Mouse (Mus musculus) neural tube, embryonic 11.5 days (tissue): Measurements from ENCODE around the gene Rnf19b. TPM values are rescaled to one million over a fixed set of nuclear protein-coding genes. Genes with fewer than 3 reads are reported as not detected.

Experiments used
- ATAC-seq: fragments of 200-750 bp; cut with Nextera tagmentation; 2 replicates; pipeline ENCODE4 v1.8.0; 2017; ENCODE audit warnings: moderate number of reproducible peaks, mild to moderate bottlenecking, moderate TSS enrichment, moderate library complexity; ENCODE audit not compliant: insufficient read depth, low FRiP score, low TSS enrichment
- DNase-seq: peaks from one replicate; pipeline ENCODE4 v3.0.0-alpha.2; 2015; ENCODE audit warnings: low spot score
- H3K27ac ChIP-seq: fragments of 300-500 bp; sonication (generic); 2 replicates; pipeline ENCODE4 v1.5.1; 2014; ENCODE audit warnings: low read depth, mild to moderate bottlenecking, low read length
- H3K27me3 ChIP-seq: fragments of 300-500 bp; sonication (generic); 2 replicates; pipeline ENCODE4 v1.6.1; 2014; ENCODE audit warnings: mild to moderate bottlenecking, low read length, mixed read lengths; ENCODE audit not compliant: control insufficient read depth, insufficient read depth
- H3K36me3 ChIP-seq: fragments of 300-500 bp; sonication (generic); 2 replicates; pipeline ENCODE4 v1.6.1; 2014; ENCODE audit warnings: mild to moderate bottlenecking, low read length, moderate library complexity, mixed read lengths; ENCODE audit not compliant: control insufficient read depth, insufficient read depth
- H3K4me1 ChIP-seq: fragments of 300-500 bp; sonication (generic); 2 replicates; pipeline ENCODE4 v1.6.1; 2014; ENCODE audit warnings: low read length, mixed read lengths; ENCODE audit not compliant: control insufficient read depth, insufficient read depth
- H3K4me2 ChIP-seq: fragments of 300-500 bp; sonication (generic); 2 replicates; pipeline ENCODE4 v1.6.1; 2014; ENCODE audit warnings: low read depth, mild to moderate bottlenecking, moderate library complexity
- H3K4me3 ChIP-seq: fragments of 300-500 bp; sonication (generic); 2 replicates; pipeline ENCODE4 v1.5.1; 2014; ENCODE audit warnings: low read depth, low read length
- H3K9ac ChIP-seq: fragments of 300-500 bp; sonication (generic); 2 replicates; pipeline ENCODE4 v1.6.1; 2014; ENCODE audit warnings: mild to moderate bottlenecking, low read length
- H3K9me3 ChIP-seq: fragments of 300-500 bp; sonication (generic); 2 replicates; pipeline ENCODE4 v1.6.1; 2016; ENCODE audit warnings: low read length; ENCODE audit not compliant: control insufficient read depth
- WGBS: fragments of 180-500 bp; shearing (Covaris S2); extraction: QIAGEN DNeasy Blood & Tissue Kit; methylation state at CpG from one replicate; pipeline ENCODE4 v1.1.7; 2014; 5-methylcytosine and 5-hydroxymethylcytosine counted together
- polyA plus RNA-seq: library from polyadenylated mRNA; unstranded; fragments of >200 nt; fragmentation: Nextera tagmentation; extraction: Ambion mirVana; gene quantifications from 2 replicates; pipeline ENCODE4 v1.2.1, GENCODE M21; 2014

Rnf19b gene
- polyA plus RNA-seq, 1 experiment from 2014 or later = 11.8 TPM

- Histone ChIP-seq H3K4me3 (peak within 1 kb of the TSS; percentile 17; the same call in 1 of the 2 replicates), H3K4me2 (peak within 1 kb of the TSS; percentile 36), H3K9ac (no peak within 1 kb of the TSS), H3K36me3 (no peaks in the 10 kb centered on the region), H3K27me3 (peaks cover 21% of the 10 kb centered on the region), H3K4me1 (no peaks in the 10 kb centered on the region), H3K27ac (no peak within 1 kb of the TSS), H3K9me3 (no peaks in the 10 kb centered on the region)
- WGBS = 1% methylated on average over 32 of the region's 40 CpGs
- DNase-seq (no peak), ATAC-seq (no peak)
Observed at GRCm38 (mm10) chr4:129105356-129105755, 47.3 kb downstream of the Rnf19b start, which contains the start of gene Tmem54. Gene Tmem54, plus strand, starts transcription at chr4:129105548.

- no peak overlapping the region for H3K4me3 ChIP-seq
- H3K27ac ChIP-seq = no peak overlapping the region
- H3K27me3 ChIP-seq = peaks cover 21% of the 10 kb centered on the region
- DNase-seq (no peak), ATAC-seq (no peak)
- H3K4me1 ChIP-seq = no peaks in the 10 kb centered on the region
- no peak overlapping the region for H3K4me2 ChIP-seq
- H3K9me3 ChIP-seq = no peaks in the 10 kb centered on the region
- no peaks in the 10 kb centered on the region for H3K36me3 ChIP-seq
- no peak overlapping the region for H3K9ac ChIP-seq
- WGBS = 17% methylated on average over 9 of the region's 9 CpGs
Observed at GRCm38 (mm10) chr4:129106073-129106472, 48.0 kb downstream of the Rnf19b start.

GRCm38 (mm10) chr4:129107348-129107899, 49.4 kb downstream of the Rnf19b start:
- Histone ChIP-seq H3K27me3 (peaks cover 21% of the 10 kb centered on the region), H3K9ac (no peak overlapping the region), H3K4me3 (no peak overlapping the region), H3K27ac (no peak overlapping the region), H3K9me3 (no peaks in the 10 kb centered on the region), H3K4me2 (no peak overlapping the region), H3K4me1 (no peaks in the 10 kb centered on the region), H3K36me3 (no peaks in the 10 kb centered on the region)
- ATAC-seq (no peak), DNase-seq (no peak)
- WGBS = 74% methylated on average over 10 of the region's 10 CpGs

GRCm38 (mm10) chr4:129108624-129109023, 50.6 kb downstream of the Rnf19b start:
- Histone ChIP-seq H3K9me3 (no peaks in the 10 kb centered on the region), H3K9ac (no peak overlapping the region), H3K4me2 (no peak overlapping the region), H3K4me1 (peaks cover 3% of the 10 kb centered on the region; the same call in 1 of the 2 replicates), H3K27me3 (peaks cover 21% of the 10 kb centered on the region), H3K4me3 (no peak overlapping the region), H3K27ac (no peak overlapping the region), H3K36me3 (no peaks in the 10 kb centered on the region)
- ATAC-seq (no peak), DNase-seq (no peak)
- 85% methylated on average over 7 of the region's 7 CpGs for WGBS

- peaks cover 3% of the 10 kb centered on the region for H3K27me3 ChIP-seq
- no peak for ATAC-seq
Observed at GRCm38 (mm10) chr4:129110804-129111203, 52.7 kb downstream of the Rnf19b start.

GRCm38 (mm10) chr4:129111350-129111749, 53.3 kb downstream of the Rnf19b start:
- WGBS = 67% methylated on average over 11 of the region's 11 CpGs
- H3K4me1 ChIP-seq = peaks cover 7% of the 10 kb centered on the region; the same call in 1 of the 2 replicates
- H3K27ac ChIP-seq = no peak overlapping the region
- H3K4me3 ChIP-seq = no peak overlapping the region
- no peaks in the 10 kb centered on the region for H3K36me3 ChIP-seq
- no peaks in the 10 kb centered on the region for H3K9me3 ChIP-seq
- H3K27me3 ChIP-seq = no peaks in the 10 kb centered on the region
- no peak overlapping the region for H3K4me2 ChIP-seq
- no peak for ATAC-seq
- DNase-seq = no peak
- H3K9ac ChIP-seq = no peak overlapping the region

More at GRCm38 (mm10) chr4:129110804-129111203, 52.7 kb downstream of the Rnf19b start:
- Histone ChIP-seq H3K4me1 (peaks cover 7% of the 10 kb centered on the region; the same call in 1 of the 2 replicates), H3K4me2 (no peak overlapping the region), H3K9me3 (no peaks in the 10 kb centered on the region), H3K4me3 (no peak overlapping the region), H3K36me3 (no peaks in the 10 kb centered on the region), H3K27ac (no peak overlapping the region), H3K9ac (no peak overlapping the region)
- 92% methylated on average over 6 of the region's 6 CpGs for WGBS
- DNase-seq = no peak

GRCm38 (mm10) chr4:129112231-129112630, 54.2 kb downstream of the Rnf19b start:
- no peak overlapping the region for H3K4me2 ChIP-seq
- H3K27ac ChIP-seq = no peak overlapping the region
- WGBS = 58% methylated on average over 11 of the region's 13 CpGs
- DNase-seq (peak; percentile 40), ATAC-seq (no peak)
- H3K9me3 ChIP-seq = no peaks in the 10 kb centered on the region
- H3K9ac ChIP-seq = no peak overlapping the region
- H3K4me1 ChIP-seq = peaks cover 7% of the 10 kb centered on the region; the same call in 1 of the 2 replicates
- no peak overlapping the region for H3K4me3 ChIP-seq
- H3K27me3 ChIP-seq = no peaks in the 10 kb centered on the region
- H3K36me3 ChIP-seq = no peaks in the 10 kb centered on the region

- DNase-seq = peak; percentile 91
- WGBS = 35% methylated on average over 28 of the region's 28 CpGs
- Histone ChIP-seq H3K4me2 (no peak overlapping the region), H3K27ac (no peak overlapping the region), H3K9ac (no peak overlapping the region), H3K27me3 (no peaks in the 10 kb centered on the region), H3K4me1 (peaks cover 7% of the 10 kb centered on the region; the same call in 1 of the 2 replicates), H3K4me3 (no peak overlapping the region), H3K36me3 (no peaks in the 10 kb centered on the region), H3K9me3 (no peaks in the 10 kb centered on the region)
- peak; percentile 83 for ATAC-seq
Observed at GRCm38 (mm10) chr4:129113083-129113988, 55.3 kb downstream of the Rnf19b start.
